Mouse (Mus musculus) left cerebral cortex, postnatal 36 days (tissue): ENCODE measurements at regions not wholly inside any gene's neighbourhood (a gene's known extent, or its start where the extent isn't known, plus 50 kb on each side); places are given as distances from the start of the nearest gene placed in this dataset.

Source experiments
- DNase-seq, 2 experiments: peaks; one replicate each; pipeline ENCODE4 v3.0.0; 2021 to 2022; ENCODE audit warnings: low spot score in 2 of 2, mixed read lengths in 1 of 2
- intact Hi-C: fragments of 180-260 bp; cut with DNase I; formaldehyde crosslinking; loops from one replicate; pipeline ENCODE4 v1.15.1; 2025

GRCm38 (mm10) chr2:128296897-128297296 is 171.1 kb downstream of the Bcl2l11 start:
- intact Hi-C loops = no loop called here
- DNase-seq = no peak

- DNase-seq = no peak
- intact Hi-C loops = no loop called here
Measured at GRCm38 (mm10) chr2:128297821-128298220, 172.0 kb downstream of the Bcl2l11 start.

GRCm38 (mm10) chr2:128298996-128299395 is 173.2 kb downstream of the Bcl2l11 start:
- intact Hi-C loops = no loop called here
- no peak for DNase-seq

GRCm38 (mm10) chr2:128301709-128302108 is 175.9 kb downstream of the Bcl2l11 start:
- DNase-seq = no peak
- intact Hi-C loops = no loop called here

GRCm38 (mm10) chr2:128304063-128304712 is 178.3 kb downstream of the Bcl2l11 start:
- no peak for DNase-seq
- intact Hi-C loops = no loop called here

GRCm38 (mm10) chr2:128306693-128307092 is 180.9 kb downstream of the Bcl2l11 start:
- intact Hi-C loops = no loop called here
- DNase-seq = no peak

GRCm38 (mm10) chr2:128309541-128310030 is 183.7 kb downstream of the Bcl2l11 start:
- intact Hi-C loops = loop anchor here (10.0 kb wide), 1 partner anchor 185 kb away; the partner anchor contains the start of gene Bcl2l11
- DNase-seq = no peak

- intact Hi-C loops = loop anchor here (10.0 kb wide), 1 partner anchor 185 kb away; the partner anchor contains the start of gene Bcl2l11
- peak; percentile 84 to 88 for DNase-seq
Measured at GRCm38 (mm10) chr2:128310081-128310480, 184.2 kb downstream of the Bcl2l11 start.

- peak in 1 of 2 experiments; percentile 47 for DNase-seq
- intact Hi-C loops = loop anchor here (10.0 kb wide), 1 partner anchor 187 kb away; the partner anchor contains the start of gene Bcl2l11
Measured at GRCm38 (mm10) chr2:128312084-128312594, 186.3 kb downstream of the Bcl2l11 start.

GRCm38 (mm10) chr2:128312659-128313581 is 187.1 kb downstream of the Bcl2l11 start:
- intact Hi-C loops = loop anchor here (10.0 kb wide), 1 partner anchor 188 kb away; the partner anchor contains the start of gene Bcl2l11
- DNase-seq = no peak

- intact Hi-C loops = loop anchor here (10.0 kb wide), 1 partner anchor 189 kb away; the partner anchor contains the start of gene Bcl2l11
- no peak for DNase-seq
Measured at GRCm38 (mm10) chr2:128313582-128313918, 187.7 kb downstream of the Bcl2l11 start.

- intact Hi-C loops = loop anchor here (10.0 kb wide), 1 partner anchor 189 kb away; the partner anchor contains the start of gene Bcl2l11
- no peak for DNase-seq
Measured at GRCm38 (mm10) chr2:128313948-128314347, 188.1 kb downstream of the Bcl2l11 start.

GRCm38 (mm10) chr2:128316516-128316915 is 190.7 kb downstream of the Bcl2l11 start:
- no peak for DNase-seq

GRCm38 (mm10) chr2:128318266-128318665 is 192.4 kb downstream of the Bcl2l11 start:
- DNase-seq = no peak
- intact Hi-C loops = loop anchor here (10.0 kb wide), 1 partner anchor 193 kb away; the partner anchor contains the start of gene Bcl2l11

More at GRCm38 (mm10) chr2:128316516-128316915, 190.7 kb downstream of the Bcl2l11 start:
- intact Hi-C loops = loop anchor here (10.0 kb wide), 1 partner anchor 192 kb away; the partner anchor contains the start of gene Bcl2l11

GRCm38 (mm10) chr2:128318956-128319355 is 193.1 kb downstream of the Bcl2l11 start:
- intact Hi-C loops = loop anchor here (10.0 kb wide), 1 partner anchor 194 kb away; the partner anchor contains the start of gene Bcl2l11
- DNase-seq = no peak

- no peak for DNase-seq
- intact Hi-C loops = no loop called here
Measured at GRCm38 (mm10) chr2:128321475-128321874, 195.6 kb downstream of the Bcl2l11 start.

- DNase-seq = no peak
- intact Hi-C loops = no loop called here
Measured at GRCm38 (mm10) chr2:128324256-128325096, 198.6 kb downstream of the Bcl2l11 start.

GRCm38 (mm10) chr2:128325097-128325421 is 199.2 kb downstream of the Bcl2l11 start:
- DNase-seq = no peak
- intact Hi-C loops = no loop called here

- no peak for DNase-seq
- intact Hi-C loops = no loop called here
Measured at GRCm38 (mm10) chr2:128325456-128325855, 199.6 kb downstream of the Bcl2l11 start.
